8 mouse cellular contexts compared by ENCODE assay signal in the genomic region with DNA sequence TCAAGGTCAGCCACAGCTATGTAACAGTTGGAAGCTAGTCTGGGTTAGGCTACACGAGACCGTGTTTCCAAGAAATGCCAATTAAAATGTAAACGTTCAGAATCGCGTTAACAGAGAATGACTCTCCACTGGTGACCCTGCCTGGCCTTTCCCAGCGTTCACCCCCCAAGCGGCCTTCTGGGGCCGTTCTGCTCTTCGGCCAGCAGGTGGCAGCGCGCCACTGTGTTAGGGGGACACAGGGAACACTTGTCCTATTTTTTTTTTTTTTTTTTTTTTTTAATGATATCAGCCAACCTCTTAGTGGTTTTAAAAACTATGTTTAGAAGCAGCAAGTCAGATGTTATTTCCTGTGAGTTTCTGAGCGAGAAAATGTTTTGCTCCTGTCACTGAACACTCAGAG.
A peak's percentile ranks its signal among the peaks of the same experiment; 100 is the strongest.
DNase-seq lines count a peak whose midpoint lies in the region; ATAC-seq lines count a peak whose summit lies in the region.

No protein-coding gene starts in this region.

- H3K27me3 ChIP-seq in intestine, embryonic 16.5 days (replicated peaks; ENCODE audit: control insufficient read depth, insufficient read depth, low read length), result no peaks in the 10 kb centered on the region
- peaks cover 7% of the 10 kb centered on the region for H3K27me3 ChIP-seq in limb, embryonic 13.5 days
- no peaks in the 10 kb centered on the region for H3K27me3 ChIP-seq in midbrain, embryonic 14.5 days (ENCODE audit: control insufficient read depth, insufficient read depth, low read length)

- no peaks in the 10 kb centered on the region for H3K36me3 ChIP-seq in intestine, embryonic 16.5 days (ENCODE audit: control insufficient read depth, insufficient read depth, low read length)
- H3K36me3 ChIP-seq in limb, embryonic 13.5 days, result no peaks in the 10 kb centered on the region
- H3K36me3 ChIP-seq in midbrain, embryonic 14.5 days (ENCODE audit: control insufficient read depth, insufficient read depth, low read length), result no peaks in the 10 kb centered on the region

- no peak overlapping the region for H3K27ac ChIP-seq in intestine, embryonic 16.5 days (ENCODE audit: low read length)
- H3K27ac ChIP-seq in limb, embryonic 13.5 days, result no peak overlapping the region
- no peak overlapping the region for H3K27ac ChIP-seq in midbrain, embryonic 14.5 days (replicated peaks; ENCODE audit: low read depth, low read length)

- H3K9ac ChIP-seq in intestine, embryonic 16.5 days (ENCODE audit: low read depth, low read length), result no peak overlapping the region
- no peak overlapping the region for H3K9ac ChIP-seq in limb, embryonic 13.5 days
- no peak overlapping the region for H3K9ac ChIP-seq in midbrain, embryonic 14.5 days (replicated peaks; ENCODE audit: low read length)

- no peaks in the 10 kb centered on the region for H3K4me1 ChIP-seq in intestine, embryonic 16.5 days (ENCODE audit: control insufficient read depth, insufficient read depth, low read length)
- H3K4me1 ChIP-seq in limb, embryonic 13.5 days, result peaks cover 8% of the 10 kb centered on the region; the same call in 1 of the 2 replicates
- no peaks in the 10 kb centered on the region for H3K4me1 ChIP-seq in midbrain, embryonic 14.5 days (ENCODE audit: control insufficient read depth, insufficient read depth, low read length)

- no peak overlapping the region for H3K4me3 ChIP-seq in intestine, embryonic 16.5 days (ENCODE audit: low read length)
- H3K4me3 ChIP-seq in limb, embryonic 13.5 days, result no peak overlapping the region
- no peak overlapping the region for H3K4me3 ChIP-seq in midbrain, embryonic 14.5 days (replicated peaks; ENCODE audit: low read depth, low read length)

- peak; percentile 30 to 47 for DNase-seq in left cerebral cortex, adult 18-20 months (ENCODE audit: low spot score in 2 of 2)
- DNase-seq in left cerebral cortex, adult 11 months (ENCODE audit: low spot score), result no peak
- peak; percentile 84 to 85 for DNase-seq in cerebellum, postnatal 10 days
- peak; percentile 11 to 15 for DNase-seq in gastrocnemius, adult 8-10 months (ENCODE audit: low spot score in 2 of 2)
- peak; percentile 82 for DNase-seq in midbrain, embryonic 14.5 days
- peak; percentile 42 to 65 for DNase-seq in spleen, adult 18-20 months

- WGBS in intestine, embryonic 16.5 days, result 3% methylated on average over 12 of the region's 12 CpGs
- WGBS in limb, embryonic 13.5 days, result 3% methylated on average over 12 of the region's 12 CpGs
- WGBS in midbrain, embryonic 14.5 days, result 2% methylated on average over 12 of the region's 12 CpGs

- no peaks in the 10 kb centered on the region for H3K9me3 ChIP-seq in intestine, embryonic 16.5 days (ENCODE audit: control insufficient read depth, low read length)
- H3K9me3 ChIP-seq in limb, embryonic 13.5 days, result no peaks in the 10 kb centered on the region
- no peaks in the 10 kb centered on the region for H3K9me3 ChIP-seq in midbrain, embryonic 14.5 days (ENCODE audit: control insufficient read depth, low read length)

- H3K4me2 ChIP-seq in intestine, embryonic 16.5 days (ENCODE audit: low read depth, low read length), result no peak overlapping the region
- peak overlapping the region; percentile 65; the same call in 1 of the 2 replicates for H3K4me2 ChIP-seq in limb, embryonic 13.5 days (replicated peaks)
- H3K4me2 ChIP-seq in midbrain, embryonic 14.5 days (ENCODE audit: low read length), result no peak overlapping the region

- ATAC-seq in intestine, embryonic 16.5 days, result peak; percentile 34; the same call in 1 of the 2 replicates
- no peak for ATAC-seq in limb, embryonic 13.5 days (ENCODE audit: low FRiP score, low read depth)
- ATAC-seq in midbrain, embryonic 14.5 days (ENCODE audit: low FRiP score, low TSS enrichment), result no peak
